Mouse (Mus musculus) heart, postnatal 14 days (tissue): ENCODE data around the gene Dhx30. TPM values are rescaled to one million over a fixed set of nuclear protein-coding genes. Genes with fewer than 3 reads are reported as not detected.
"Not testable (repeated sequence)": the region's sequence is repeated elsewhere in the genome, so short reads cannot be mapped to it uniquely, and the experiment has no call there.

Experiments
- DNase-seq, 2 experiments: peaks; one replicate each; pipeline ENCODE4 v3.0.0; 2021 to 2022
- intact Hi-C: fragments of 180-260 bp; cut with DNase I; formaldehyde crosslinking; loops from one replicate; pipeline ENCODE4 v1.15.1; 2025
- long read RNA-seq, 2 experiments: library from polyadenylated mRNA; stranded (forward); transcript quantifications; one replicate each; pipeline ENCODE4 v2.0.0; 2021
- total RNA-seq, 2 experiments: library from RNA; stranded (reverse); gene quantifications; 2 replicates each; pipeline ENCODE4 v1.2.3; 2021

Gene Dhx30
- 10 to 100 TPM; 56.8 to 71.3 TPM for total RNA-seq
- long read RNA-seq, experiment 1, full-length matches to known transcripts: 47 of 72 reads
- long read RNA-seq, experiment 1, partial matches to known transcripts: 13 of 72 reads
- long read RNA-seq, experiment 1, other reads (novel, unspliced or antisense): 12 of 72 reads
- long read RNA-seq, experiment 2, full-length matches to known transcripts: 44 of 70 reads
- long read RNA-seq, experiment 2, partial matches to known transcripts: 13 of 70 reads
- long read RNA-seq, experiment 2, other reads (novel, unspliced or antisense): 13 of 70 reads

DNA sequence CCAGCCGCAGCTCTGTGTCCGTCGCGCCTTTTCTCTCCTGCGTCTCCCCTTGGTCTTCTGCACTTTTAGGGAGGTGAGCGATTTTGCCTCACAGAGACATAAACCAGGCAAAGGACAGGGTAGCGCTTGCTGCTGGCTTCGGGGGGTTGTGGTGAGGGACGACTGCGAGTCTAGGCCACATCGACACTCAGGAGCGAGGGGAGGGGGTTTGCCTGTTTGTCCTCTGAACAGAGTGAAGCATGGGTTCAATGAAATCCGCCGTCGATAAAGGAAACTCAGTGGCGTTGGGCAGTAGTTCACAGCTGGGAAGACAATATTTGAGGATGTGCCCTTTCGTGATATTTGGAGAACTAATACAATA, at the start of gene Dhx30:
Dhx30 (minus strand) TSS at position 52 of the 361 bp plus-strand sequence.
- intact Hi-C loops: loop anchor here (5.0 kb wide), 1 partner anchor 185 kb away; no protein-coding TSS in a partner anchor
- DNase-seq: no peak

DNA sequence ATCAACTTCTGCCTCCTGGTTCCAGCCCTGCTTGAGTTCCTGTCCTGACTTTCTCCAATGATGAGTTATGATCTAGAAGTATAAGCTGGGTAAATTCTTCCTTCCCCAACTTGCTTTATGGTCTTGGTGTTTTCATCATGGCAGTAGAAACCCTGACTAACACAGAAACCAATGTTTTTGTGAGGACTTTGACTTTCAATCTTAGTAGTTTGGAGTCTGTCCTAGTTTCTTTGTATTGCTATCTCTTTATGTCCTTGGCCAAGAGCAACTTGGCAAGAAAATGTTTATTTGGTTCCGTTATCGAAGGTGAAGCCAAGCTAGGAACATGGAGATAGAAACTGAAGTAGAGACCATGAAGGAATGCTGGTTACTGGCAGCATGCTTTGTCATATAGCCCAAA, 45.4 kb upstream of the Dhx30 start:
- intact Hi-C loops: no loop called here
- no peak for DNase-seq

DNA sequence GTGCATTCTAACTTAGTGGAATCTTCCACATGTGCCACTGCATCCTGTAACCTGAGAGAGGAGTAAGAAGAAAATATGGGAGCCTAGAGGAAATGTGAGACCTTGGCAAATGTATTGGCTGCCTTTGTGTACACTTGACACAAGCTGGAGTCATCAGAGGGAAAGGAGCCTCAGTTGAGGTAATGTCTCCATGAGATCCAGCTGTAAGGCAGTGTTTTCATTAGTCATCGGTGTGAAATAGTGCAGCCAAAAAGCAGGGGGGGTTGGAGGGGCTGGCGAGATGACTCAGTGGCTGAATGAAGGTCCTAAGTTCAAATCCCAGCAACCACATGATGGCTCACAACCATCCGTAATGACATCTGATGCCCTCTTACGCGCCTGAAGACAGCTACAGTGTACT, 44.8 kb upstream of the Dhx30 start:
- intact Hi-C loops: no loop called here
- DNase-seq: no peak

DNA sequence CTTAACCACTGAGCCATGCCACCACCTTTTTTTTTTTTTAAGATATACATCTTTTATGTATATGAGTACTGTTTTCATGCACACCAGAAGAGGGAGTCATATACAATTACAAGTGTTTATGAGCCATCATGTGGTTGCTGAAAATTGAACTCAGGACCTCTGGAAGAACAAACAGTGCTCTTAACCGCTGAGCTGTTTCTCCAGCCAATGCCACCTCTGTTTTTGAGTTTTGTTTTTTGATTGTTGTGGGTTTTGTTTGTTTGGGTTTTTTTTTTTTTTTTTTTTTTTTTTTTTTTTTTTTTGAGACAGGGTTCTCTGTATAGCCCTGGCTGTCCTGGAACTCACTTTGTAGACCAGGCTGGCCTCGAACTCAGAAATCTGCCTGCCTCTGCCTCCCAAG, 42.9 kb upstream of the Dhx30 start:
- DNase-seq, intact Hi-C loops: not testable (repeated sequence)

DNA sequence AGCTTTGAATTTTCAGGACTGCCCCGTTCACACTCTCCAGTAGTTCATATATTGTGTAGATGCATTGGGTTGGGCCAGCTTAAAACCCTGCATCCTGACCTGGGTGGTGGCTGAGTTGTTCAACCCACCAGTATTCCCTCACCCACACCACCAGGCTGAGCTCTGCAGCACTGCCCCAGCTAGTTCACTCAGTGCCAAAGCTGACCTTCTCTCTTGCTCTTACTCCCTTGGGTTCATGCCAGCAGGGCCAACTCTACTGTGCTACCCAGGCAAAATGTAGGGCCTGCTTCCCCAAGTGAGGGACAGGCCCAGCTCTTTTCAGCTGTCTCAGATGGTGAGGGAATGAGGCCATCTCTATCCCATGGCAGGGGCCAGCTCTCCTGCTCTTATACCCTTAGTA, 41.4 kb upstream of the Dhx30 start:
- intact Hi-C loops: no loop called here
- no peak for DNase-seq

DNA sequence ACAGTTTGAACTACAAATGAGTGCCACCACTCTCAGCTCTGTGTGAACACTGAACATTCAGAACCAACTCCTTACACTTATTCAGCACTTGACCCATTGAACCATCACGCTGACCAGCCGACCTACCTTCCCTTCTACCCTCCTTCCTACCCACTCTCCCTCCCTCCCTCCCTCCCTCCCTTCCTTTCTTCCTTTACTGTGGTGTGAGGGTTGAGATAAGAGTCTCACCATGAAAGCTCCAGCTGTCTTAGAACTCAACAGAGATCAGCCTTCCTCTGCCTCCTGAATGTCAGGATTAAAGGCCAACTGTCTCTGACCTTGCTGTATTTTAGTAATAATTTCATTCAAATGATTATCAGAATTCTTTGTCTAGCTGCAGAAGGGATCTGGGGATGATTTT, 31.0 kb upstream of the Dhx30 start:
- intact Hi-C loops: no loop called here
- no peak for DNase-seq

DNA sequence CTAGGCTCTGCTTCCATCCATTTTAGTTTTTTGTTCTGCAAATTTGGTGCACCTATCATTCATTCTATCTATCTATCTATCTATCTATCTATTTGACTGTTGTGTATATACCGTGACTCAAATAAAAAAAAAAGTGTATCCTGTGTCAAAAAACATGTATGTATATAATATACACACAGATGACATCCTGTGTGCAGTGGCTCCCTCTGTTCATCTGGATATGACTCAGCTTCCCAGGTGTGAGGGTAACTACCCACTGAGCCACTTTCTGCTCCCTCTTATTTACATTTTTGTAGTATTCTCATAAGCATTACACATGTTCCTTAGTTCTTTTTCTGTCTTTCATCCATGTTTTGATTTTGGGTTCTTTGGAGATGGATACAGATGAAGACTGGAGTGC, 24.5 kb upstream of the Dhx30 start:
- intact Hi-C loops: no loop called here
- no peak for DNase-seq

DNA sequence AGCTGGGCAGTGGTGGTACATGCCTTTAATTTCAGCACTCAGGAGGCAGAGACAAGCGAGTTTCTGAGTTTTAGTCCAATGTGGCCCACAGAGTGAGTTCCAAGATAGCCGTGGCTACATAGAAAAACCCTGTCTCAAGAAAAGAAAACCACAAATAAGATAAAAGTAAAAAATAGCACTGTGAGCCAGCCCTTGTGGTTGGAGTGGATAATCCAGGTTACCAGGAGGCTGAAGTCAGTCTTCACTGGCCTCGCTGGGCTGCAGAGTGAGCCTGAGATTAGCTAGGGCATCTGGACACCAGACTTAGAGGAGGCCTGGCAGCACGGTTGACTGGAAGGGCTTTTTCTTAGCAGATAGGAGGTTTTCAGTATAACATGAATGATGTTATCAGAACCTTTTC, 21.5 kb upstream of the Dhx30 start:
- no peak for DNase-seq
- intact Hi-C loops: no loop called here

DNA sequence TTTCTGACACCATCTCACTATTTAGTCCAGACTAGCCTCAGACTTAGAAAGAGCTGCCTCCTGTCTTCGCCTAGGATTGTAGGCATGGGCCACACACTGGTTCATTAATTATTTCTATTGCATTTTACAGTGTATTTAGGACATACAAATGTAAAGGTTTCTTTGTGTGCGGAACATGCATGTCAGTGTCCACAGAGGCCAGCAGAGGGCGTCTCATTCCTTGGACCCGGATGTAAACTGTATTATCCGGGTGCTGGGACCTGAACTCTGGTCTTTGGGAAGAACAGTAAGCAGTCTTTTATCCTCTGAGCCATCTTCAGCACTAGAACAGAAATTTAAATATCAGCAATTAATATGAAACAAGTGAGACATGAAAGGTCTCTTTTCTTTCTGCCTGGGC, 16.5 kb upstream of the Dhx30 start:
- DNase-seq: no peak
- intact Hi-C loops: no loop called here

DNA sequence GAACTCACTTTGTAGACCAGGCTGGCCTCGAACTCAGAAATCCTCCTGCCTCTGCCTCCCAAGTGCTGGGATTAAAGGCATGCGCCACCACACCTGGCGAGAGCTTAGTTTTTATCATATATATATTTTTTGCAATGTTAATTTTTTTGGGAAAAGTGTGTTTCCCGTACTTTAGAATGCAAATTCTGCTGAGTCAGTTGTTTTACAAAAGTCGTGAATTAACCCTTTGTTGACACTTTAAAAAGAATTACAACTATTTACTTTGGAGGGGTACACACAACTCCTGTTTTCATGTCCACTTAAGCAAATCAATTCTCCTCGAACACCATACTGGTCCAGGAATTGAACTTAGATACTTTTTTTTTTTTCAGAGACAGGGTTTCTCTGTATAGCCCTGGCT, 15.3 kb upstream of the Dhx30 start:
- DNase-seq: no peak

DNA sequence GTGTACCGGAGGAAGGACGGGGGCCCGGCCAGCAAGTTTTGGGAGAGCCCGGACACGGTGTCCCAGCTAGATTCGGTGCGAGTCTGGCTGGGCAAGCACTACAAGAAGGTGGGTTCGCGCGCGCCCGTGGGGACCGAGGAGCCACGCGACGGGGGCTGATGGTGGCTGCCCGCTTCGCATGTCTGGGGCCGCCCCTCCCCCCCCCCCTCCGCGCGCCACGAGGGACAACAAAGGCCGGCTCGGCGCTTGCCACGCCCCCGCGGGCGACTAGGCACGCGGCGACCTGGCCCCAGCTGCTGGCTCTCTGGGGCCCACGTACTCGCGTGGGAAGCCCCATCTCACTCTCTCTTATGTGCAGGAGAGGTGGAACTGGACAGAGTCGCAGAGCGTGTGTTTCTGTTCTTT, 14.6 kb upstream of the Dhx30 start:
- DNase-seq: peak; percentile 51 to 58
- intact Hi-C loops: no loop called here

More for the DNA sequence above, 15.3 kb upstream of the Dhx30 start:
- intact Hi-C loops: no loop called here

DNA sequence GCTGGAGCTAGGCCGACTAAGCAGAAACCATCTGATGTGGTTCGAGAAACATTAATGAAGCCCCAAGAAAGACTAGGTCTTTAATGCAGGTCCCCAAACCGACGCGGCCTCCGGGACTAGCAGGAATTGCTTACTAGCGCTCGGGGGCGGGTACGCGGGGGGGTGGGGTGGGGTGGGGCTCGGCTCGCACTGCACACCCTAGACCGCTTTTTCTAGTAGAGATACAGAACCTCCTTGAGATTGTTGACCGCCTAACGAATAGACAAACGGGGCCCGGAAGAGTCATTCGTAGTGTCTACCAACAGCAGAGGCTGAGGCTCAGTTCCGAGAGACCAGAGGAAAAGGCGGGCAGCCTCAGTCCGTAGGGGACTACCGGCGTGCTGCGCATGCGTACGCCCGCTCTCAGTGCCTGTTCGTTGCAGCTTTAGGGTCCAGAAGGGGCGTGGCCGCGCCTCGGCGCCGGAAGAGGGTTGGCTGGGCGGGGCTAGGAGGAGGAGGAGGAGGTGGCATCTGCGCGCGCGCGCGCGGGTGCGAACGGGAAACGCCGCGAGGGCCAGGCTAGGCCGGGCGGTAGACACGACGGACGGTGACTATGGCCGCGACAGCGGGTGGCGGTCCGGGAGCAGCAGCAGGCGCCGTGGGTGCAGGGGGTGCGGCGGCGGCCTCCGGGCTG, 14.0 kb upstream of the Dhx30 start:
- intact Hi-C loops: no loop called here
- DNase-seq: peak; percentile 100

DNA sequence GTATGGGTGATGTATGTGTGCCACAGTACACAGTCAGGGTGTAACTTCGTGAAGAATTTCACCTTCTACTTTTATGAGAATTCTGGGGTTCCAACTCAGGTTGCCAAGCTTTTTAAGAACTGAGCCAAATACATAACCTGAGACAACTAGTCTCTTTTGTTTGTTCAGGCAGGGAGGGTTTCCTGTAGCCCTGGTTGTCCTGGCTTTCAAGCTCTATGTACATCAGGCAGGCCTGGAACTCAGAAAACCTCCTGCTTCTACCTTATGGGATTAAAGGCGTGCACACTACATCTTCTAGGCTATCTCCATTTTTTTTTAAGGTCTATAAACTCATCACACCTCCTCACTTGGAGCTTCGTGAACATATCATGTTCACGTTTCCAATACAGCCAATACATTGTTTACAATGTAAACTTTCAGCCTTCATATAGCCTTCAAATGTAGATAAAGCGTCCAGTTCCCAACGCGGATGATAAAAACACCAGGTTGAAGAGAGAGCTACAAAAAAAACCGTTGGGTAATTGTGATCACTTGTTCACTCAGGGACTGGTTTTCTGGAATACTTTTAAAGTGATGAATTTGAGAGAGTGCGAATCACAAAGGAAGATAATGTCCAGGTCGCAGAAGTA, 13.4 kb upstream of the Dhx30 start:
- intact Hi-C loops: no loop called here
- DNase-seq: no peak

DNA sequence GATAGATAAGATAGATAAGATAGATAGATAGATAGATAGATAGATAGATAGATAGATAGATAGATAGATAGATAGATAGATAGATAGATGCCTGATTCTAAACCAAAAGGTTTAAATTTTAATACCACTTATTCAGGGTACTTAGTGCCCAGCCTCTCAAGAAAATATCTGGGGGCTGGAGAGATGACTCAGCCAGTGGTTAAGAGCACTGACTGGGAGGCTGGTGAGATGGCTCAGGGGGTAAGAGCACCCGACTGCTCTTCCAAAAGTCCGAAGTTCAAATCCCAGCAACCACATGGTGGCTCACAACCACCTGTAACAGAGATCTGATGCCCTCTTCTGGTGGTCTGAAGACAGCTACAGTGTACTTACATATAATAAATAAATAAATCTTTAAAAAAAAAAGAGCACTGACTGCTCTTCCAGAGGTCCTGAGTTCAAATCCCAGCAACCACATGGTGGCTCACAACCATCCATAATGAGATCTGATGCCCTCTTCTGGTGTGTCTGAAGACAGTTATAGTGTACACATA, 6.4 kb upstream of the Dhx30 start:
- intact Hi-C loops, DNase-seq: not testable (repeated sequence)

DNA sequence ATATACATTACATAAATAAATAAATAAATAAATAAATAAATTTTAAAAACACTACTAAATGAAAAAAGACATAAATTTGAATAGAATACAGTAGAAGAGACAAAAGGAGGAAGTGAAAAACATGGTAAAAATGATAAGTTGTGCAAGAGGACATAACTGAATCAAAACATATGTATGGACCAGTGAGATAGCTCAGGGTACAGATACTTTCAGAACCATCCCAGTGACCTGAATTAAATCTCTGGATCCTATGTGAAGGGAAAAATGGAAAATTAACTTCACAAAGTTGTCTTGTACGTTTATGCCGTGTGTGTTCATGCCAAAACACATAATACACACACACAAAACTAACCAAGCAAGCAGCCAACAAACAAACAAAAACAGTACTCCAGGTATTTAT, 5.7 kb upstream of the Dhx30 start:
- intact Hi-C loops: no loop called here
- DNase-seq: no peak

DNA sequence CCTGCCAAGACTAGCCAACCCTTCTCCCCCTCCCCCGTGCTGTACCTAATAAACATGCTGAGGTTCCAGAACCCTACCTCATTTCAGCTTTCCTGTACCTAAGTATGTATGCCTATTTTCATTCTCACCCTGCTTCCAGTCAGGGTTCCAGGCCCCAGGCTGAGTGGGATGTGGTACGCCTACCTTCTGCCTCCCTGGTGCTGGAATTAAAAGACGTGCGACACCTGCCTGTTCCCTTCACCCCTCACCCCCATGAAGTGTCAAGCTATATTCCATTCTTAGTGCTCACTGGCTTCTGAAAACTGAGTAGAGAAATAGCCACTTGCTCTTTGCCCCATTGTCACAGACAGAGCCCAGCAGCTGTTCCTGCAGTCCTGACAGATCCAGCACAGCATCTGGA, 3.8 kb upstream of the Dhx30 start:
- intact Hi-C loops: no loop called here

DNA sequence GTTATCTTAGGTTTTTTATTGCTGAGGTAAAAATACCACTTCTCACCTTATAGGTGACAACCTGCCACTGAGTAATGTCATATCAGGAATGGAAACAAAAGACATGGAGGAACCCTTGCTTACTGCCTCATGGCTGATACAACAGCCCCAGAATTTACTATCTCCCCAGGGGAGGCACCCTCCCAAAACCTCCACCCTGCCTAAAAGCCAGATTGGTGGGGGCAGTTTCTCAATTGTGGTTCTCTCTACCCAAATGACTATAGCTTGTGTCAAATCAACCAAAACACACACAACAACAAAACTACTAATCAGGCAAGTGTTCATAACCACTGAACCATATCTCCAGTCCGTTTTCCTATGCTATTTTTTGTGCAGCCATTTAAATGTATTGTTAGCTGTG, 619 bp upstream of the Dhx30 start:
- DNase-seq: no peak
- intact Hi-C loops: loop anchor here (5.0 kb wide), 1 partner anchor 184 kb away; no protein-coding TSS in a partner anchor

More for the DNA sequence above, 3.8 kb upstream of the Dhx30 start:
- DNase-seq: no peak

DNA sequence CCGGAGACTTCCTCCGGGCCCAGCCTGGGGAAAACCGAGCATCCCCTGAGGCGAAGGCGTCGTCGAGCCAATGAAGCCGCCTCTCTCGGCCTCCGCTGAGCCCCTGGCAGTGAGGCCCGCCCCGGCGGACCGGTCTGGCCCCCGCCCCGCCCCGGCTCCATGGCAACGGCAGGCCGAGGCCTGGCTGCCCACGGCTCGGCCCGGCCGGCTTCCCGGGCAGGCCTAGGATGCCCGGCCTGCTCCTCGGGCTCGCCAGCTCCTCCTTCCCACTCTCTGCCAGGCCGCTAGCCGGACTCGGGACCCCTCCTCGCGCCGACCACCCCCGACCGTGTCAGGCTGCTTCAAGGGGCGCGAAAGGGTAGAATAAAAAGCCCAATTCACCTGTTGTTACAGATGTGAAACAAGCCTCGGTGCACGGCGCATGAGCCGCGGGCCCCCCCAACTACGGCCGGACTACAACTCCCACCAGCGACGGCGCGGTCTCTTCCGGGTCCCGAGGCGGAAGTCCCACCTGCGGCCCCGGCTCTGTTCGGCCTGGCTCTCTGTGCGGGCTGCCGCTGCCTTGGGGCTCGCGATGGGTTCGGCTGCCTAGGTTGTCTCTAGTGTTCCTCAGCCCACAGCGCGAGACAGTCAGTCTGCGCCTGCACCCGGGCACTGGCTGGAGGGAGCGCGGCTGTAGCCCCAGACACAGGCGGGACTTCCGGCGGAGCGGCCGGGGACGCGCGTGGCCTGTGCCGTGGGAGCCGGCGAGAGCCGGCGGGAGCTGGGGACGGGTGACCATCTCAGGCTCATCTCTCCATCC, 452 bp downstream of the Dhx30 start, which contains the start of gene Smarcc1:
Smarcc1 (plus strand) TSS at position 732 of the 802 bp plus-strand sequence.
- intact Hi-C loops: loop anchor here (5.0 kb wide), 1 partner anchor 185 kb away; no protein-coding TSS in a partner anchor
- peak; percentile 90 for DNase-seq

DNA sequence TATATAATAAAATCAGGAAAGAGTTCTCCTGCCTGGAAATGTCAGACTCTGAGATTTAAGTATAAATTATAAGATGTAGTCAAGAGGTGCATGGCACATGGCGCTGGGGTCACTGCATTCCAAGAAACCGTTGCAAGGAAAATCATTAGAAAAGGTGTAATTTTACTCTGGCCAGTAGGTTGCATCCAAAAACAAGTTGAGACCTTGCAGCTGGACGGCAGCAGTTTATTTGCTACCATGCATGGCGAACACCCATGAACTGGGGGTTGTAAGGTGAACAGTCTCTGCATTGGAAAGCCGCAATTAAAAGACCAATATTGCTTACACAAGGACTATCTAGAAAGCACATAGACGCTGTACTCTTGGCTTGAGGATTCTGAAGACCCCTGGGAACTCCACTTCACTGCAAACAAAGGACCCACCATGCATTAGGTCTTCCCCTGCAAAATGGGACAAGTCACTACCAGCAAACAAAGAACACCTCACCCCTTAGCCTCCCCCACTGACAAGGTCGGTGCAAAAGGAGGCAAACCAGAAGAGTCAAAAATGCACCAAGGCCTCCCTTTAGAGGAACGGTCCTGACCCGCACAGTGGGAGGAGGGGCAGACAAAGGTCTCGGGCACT, 1.2 kb downstream of the Dhx30 start:
- intact Hi-C loops: loop anchor here (5.0 kb wide), 1 partner anchor 186 kb away; no protein-coding TSS in a partner anchor
- DNase-seq: no peak
